Mouse (Mus musculus) spleen, adult 12 weeks (tissue): ENCODE measurements around the gene Olfr17.
"Not testable (repeated sequence)": the region's sequence is repeated elsewhere in the genome, so short reads cannot be mapped to it uniquely, and the experiment has no call there.

ENCODE experiments used
- DNase-seq: peaks from one replicate; pipeline ENCODE4 v3.0.0; 2022; ENCODE audit warnings: low spot score

The Olfr17 gene

DNA sequence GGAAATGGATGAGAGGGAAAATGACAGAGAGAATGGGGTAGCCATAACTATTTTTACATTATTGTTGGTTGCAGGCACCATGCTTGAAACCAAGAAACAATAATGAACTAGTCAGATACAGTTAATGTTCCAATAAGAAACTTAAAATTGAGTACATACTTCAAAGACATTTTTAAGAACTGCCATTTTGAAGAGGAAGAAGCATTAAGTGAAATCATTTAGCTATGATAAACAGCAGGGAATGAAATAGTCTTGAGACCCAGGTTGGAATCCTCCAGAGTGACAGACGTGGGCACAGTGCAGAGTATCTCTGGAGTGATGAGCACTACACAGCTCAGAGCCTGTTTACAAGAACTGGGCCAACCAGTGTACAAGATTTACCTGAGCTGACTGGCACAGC, at the start of gene Olfr17:
Olfr17 (plus strand) TSS at position 301 of the 400 bp plus-strand sequence.
- no peak for DNase-seq

- DNase-seq: no peak
Observed at GRCm38 (mm10) chr7:107044407-107044806, 48.6 kb upstream of the Olfr17 start.

- DNase-seq: no peak
Observed at GRCm38 (mm10) chr7:107045833-107046232, 47.2 kb upstream of the Olfr17 start.

DNA sequence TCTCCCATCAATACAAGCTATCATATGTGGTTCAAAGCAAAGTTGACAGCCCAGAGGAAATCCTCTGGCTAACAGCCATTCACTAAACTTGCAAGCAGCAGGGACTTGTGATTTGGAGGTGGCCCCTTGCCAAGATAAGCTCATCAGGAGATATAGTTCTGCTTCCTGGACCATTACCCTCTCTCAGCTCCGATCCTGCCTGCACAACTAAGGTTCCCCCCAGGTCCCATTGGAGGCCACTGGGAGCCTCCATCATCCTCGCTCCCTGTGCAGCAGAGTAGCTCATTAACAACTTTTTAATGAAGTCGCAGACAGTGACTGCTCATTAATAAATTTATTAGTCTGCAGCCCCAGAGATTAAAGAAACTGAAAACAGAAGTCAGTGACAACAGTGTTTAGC, 45.4 kb upstream of the Olfr17 start:
- DNase-seq: no peak

GRCm38 (mm10) chr7:107070681-107071080, 22.3 kb upstream of the Olfr17 start, which contains the start of gene Olfr714:
Olfr714 (plus strand) TSS chr7:107070981.
- no peak for DNase-seq

DNA sequence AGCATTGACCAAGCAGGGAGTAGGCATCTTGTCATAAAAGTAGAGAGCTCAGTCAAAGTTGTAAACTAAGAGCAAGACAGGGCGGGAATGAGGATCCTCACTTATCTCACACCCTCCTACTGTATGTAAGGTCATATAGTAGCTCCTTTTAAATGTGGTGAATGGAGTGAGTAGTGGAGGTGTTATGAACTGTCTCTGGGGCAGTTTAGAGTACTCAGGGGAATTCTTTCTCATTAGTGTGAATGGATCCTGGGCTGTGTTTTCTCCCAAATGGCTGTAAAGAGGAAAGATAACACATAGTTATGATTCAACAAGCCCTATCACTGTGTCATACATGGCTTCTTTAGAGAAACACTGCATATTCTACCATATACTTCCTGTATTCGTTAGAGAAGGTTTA, 17.2 kb downstream of the Olfr17 start, which contains the start of gene Olfr715b:
Olfr715b (minus strand) TSS at position 101 of the 400 bp plus-strand sequence.
- not testable (repeated sequence) for DNase-seq

GRCm38 (mm10) chr7:107130983-107131382, 38.0 kb downstream of the Olfr17 start, which contains the start of gene Olfr715:
Olfr715 (minus strand) TSS chr7:107131083.
- not testable (repeated sequence) for DNase-seq

GRCm38 (mm10) chr7:107138027-107138426, 45.0 kb downstream of the Olfr17 start, which contains the start of gene Olfr716:
Olfr716 (plus strand) TSS chr7:107138327.
- DNase-seq: not testable (repeated sequence)
